Comparison of ENCODE assay signal across 16 mouse cellular contexts in the genomic region with DNA sequence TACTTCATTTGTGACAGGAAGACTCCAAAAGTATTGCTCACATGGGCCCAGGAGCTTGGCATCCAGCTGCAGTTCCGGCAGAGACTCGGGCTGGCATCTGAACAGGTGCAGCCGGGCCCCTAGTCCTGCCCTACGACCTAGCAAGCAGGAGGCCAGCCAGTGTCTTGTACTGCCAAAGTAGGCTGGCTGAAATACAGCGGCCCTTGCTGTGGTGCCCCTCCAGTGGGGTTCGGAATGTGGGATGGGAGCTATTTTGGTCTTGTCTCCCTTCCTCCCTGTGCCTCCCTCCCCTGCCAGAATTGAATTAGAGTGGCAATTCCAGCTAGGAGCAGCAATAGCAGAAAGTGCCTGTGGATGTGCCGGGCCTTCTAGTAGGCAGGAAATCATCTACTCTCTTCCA. TPM values are rescaled to one million over a fixed set of nuclear protein-coding genes. Genes with fewer than 3 reads are reported as not detected.
DNase-seq lines count a peak whose midpoint lies in the region; ATAC-seq and TF ChIP-seq lines count a peak whose summit lies in the region.
"Had no signal": no experiment of that assay in that cellular context is flagged by ENCODE, and none has a peak within 500 bp of the region (broad histone marks: within the 10 kb centered on the region; RNA-seq: fewer than 3 reads in every experiment).

No protein-coding gene starts in this region.

- H3K27me3 ChIP-seq in testis, adult 2 months (ENCODE audit: control insufficient read depth, insufficient read depth, low read length), result no peaks in the 10 kb centered on the region
- no peaks in the 10 kb centered on the region for H3K27me3 ChIP-seq in heart, embryonic 16.5 days (ENCODE audit: control insufficient read depth, insufficient read depth, low read length)
- H3K27me3 ChIP-seq: CH12.LX had no signal

- H3K9me3 ChIP-seq in heart, embryonic 16.5 days (replicated peaks; ENCODE audit: control insufficient read depth, low read length), result no peaks in the 10 kb centered on the region
- H3K9me3 ChIP-seq: liver, embryonic 12.5 days; midbrain, embryonic 13.5 days had no signal

- ATAC-seq in frontal cortex, adult (ENCODE audit: low TSS enrichment), result peak; percentile 66
- ATAC-seq in heart, embryonic 16.5 days (replicated peaks; ENCODE audit: extremely low read depth, insufficient read depth, low FRiP score), result peak; percentile 85
- ATAC-seq in granulocyte monocyte progenitor cell, adult 5-6 weeks (replicated peaks; ENCODE audit: poor library complexity, severe bottlenecking), result no peak
- ATAC-seq: forebrain, embryonic 14.5 days; inflammation-experienced regulatory T-cells, adult 6 months; liver, embryonic 12.5 days; midbrain, embryonic 13.5 days had no signal

- 41% methylated on average over 7 of the region's 7 CpGs for WGBS in heart, embryonic 16.5 days

- H3K4me1 ChIP-seq in testis, adult 2 months (ENCODE audit: control insufficient read depth, insufficient read depth, low read length), result peaks cover 3% of the 10 kb centered on the region
- peaks cover 30% of the 10 kb centered on the region for H3K4me1 ChIP-seq in heart, embryonic 16.5 days (ENCODE audit: control insufficient read depth, insufficient read depth, low read length)
- H3K4me1 ChIP-seq: midbrain, embryonic 13.5 days had no signal

- peak overlapping the region; percentile 17; the same call in 1 of the 2 replicates for H3K27ac ChIP-seq in testis, adult 2 months (ENCODE audit: control insufficient read depth, insufficient read depth, low read depth, low read length)
- H3K27ac ChIP-seq in heart, embryonic 16.5 days (ENCODE audit: low read length), result peak overlapping the region; percentile 76
- H3K27ac ChIP-seq: liver, embryonic 12.5 days; midbrain, embryonic 13.5 days had no signal

- H3K9ac ChIP-seq in heart, embryonic 16.5 days (ENCODE audit: low read length), result no peak overlapping the region
- H3K9ac ChIP-seq: liver, embryonic 12.5 days; midbrain, embryonic 13.5 days had no signal

- no peak overlapping the region for H3K4me3 ChIP-seq in testis, adult 2 months (ENCODE audit: control insufficient read depth, low read depth, low read length)
- H3K4me3 ChIP-seq in heart, embryonic 16.5 days (ENCODE audit: low read length), result no peak overlapping the region
- H3K4me3 ChIP-seq: liver, embryonic 12.5 days; midbrain, embryonic 13.5 days had no signal

- DNase-seq in frontal cortex, postnatal 10 days (ENCODE audit: low spot score in 2 of 2), result no peak
- DNase-seq in testis, postnatal 10 days (ENCODE audit: low spot score), result no peak
- no peak for DNase-seq in thymus, postnatal 4 days
- no peak for DNase-seq in thymus, postnatal 36 days
- DNase-seq: cerebellum, adult 2 months; embryo, embryonic 11 days; lung, postnatal 36 days had no signal

- TF ChIP-seq CTCF in testis, adult 2 months (IDR thresholded peaks at IDR 0.05; ENCODE audit: control insufficient read depth, insufficient read depth, insufficient replicate concordance, low read depth, low read length), result no peak

- peak overlapping the region; percentile 8; the same call in 1 of the 2 replicates for H3K4me2 ChIP-seq in heart, embryonic 16.5 days (ENCODE audit: low read depth, low read length)
- H3K4me2 ChIP-seq: liver, embryonic 12.5 days; midbrain, embryonic 13.5 days had no signal

- H3K36me3 ChIP-seq in testis, adult 2 months (ENCODE audit: control insufficient read depth, insufficient read depth, low read length), result no peaks in the 10 kb centered on the region
- H3K36me3 ChIP-seq in heart, embryonic 16.5 days (ENCODE audit: control insufficient read depth, insufficient read depth), result no peaks in the 10 kb centered on the region
- H3K36me3 ChIP-seq: liver, embryonic 12.5 days; midbrain, embryonic 13.5 days had no signal

- TF ChIP-seq POLR2A in testis, adult 2 months (IDR thresholded peaks at IDR 0.05; ENCODE audit: control insufficient read depth, low read depth, low read length), result no peak

RNA-seq across cellular contexts. Expression of a gene that starts 51.5 kb away (rescaled TPM):
- 6.7 and 7.7 TPM in 2 replicates for polyA plus RNA-seq in testis, adult 2 months (2012; rRNA removed)
- 16.0 and 16.1 TPM in 2 replicates for polyA plus RNA-seq in heart, embryonic 16.5 days (2015; fragmentation: Nextera tagmentation; extraction: Ambion mirVana)
- total RNA-seq in granulocyte monocyte progenitor cell, adult 5-6 weeks (2014; fragmentation: Nextera tagmentation), result 5.4 and 5.7 TPM in 2 replicates
- 7.6 and 9.7 TPM in 2 replicates for total RNA-seq in granulocyte monocyte progenitor cell, adult 5-6 weeks (2017)
